Mouse (Mus musculus) liver, adult 10 weeks (tissue): ENCODE measurements around the gene Ptpdc1. TPM values are rescaled to one million over a fixed set of nuclear protein-coding genes. Genes with fewer than 3 reads are reported as not detected.

Experiments used
- polyA plus RNA-seq: library from polyadenylated mRNA; stranded (reverse); fragments of 350-450 nt; fragmentation: Illumina TruSeq; extraction: RNeasy Lipid Tissue Mini Kit (QIAGEN cat#74804); gene quantifications from one replicate; pipeline ENCODE4 v1.2.3, GENCODE M21; 2014; ENCODE audit warnings: low read depth, low replicate concordance

Gene Ptpdc1
- 1.5 TPM for polyA plus RNA-seq

GRCm38 (mm10) chr13:48625433-48626184 is at the start of gene Ptpdc1:
TSS of gene Ptpdc1 (minus strand) at chr13:48625664.

DNA sequence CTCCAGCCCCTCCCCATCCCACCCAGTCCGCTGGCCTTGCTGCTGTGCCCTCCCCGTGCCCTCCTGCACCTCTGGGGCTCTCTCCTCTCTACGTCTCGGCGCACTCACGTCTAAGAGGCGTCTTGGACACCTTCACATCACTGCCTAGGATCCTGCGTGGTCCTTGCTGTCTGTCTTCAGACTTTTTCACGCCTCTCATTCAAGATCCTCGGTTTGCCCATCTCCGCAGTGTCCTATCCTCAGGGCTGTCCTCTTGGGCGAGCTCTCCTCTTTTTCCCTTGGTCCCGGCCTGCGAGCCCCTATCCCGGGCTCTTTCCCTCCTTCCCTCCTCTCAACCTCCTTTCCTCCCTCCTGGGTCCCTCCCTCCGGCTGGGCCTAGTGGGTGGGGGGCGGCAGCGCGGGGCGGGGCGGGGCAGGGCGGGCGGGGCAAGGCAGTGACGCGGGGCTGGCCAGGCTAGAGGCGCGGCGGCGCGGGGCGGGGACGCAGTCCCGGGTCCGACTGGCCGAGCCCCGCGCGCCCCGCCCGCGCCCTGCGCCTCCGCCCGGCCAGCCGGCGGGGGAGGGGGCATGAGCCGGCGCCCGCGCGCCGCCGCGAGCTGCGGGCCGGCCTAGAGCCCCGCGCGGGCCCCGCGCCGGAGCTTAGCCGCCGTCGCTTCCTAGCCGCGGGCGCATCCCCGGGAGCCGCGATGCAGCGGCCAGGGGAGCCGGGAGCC is 37.1 kb upstream of the Ptpdc1 start, which contains the start of gene Barx1:
Barx1 (plus strand) TSS at position 568 of the 713 bp plus-strand sequence.

Other genes with a start within 250 kb of the Ptpdc1 start
- gene Zfp169, start 112.2 kb downstream of the Ptpdc1 start, polyA plus RNA-seq: 2.8 TPM
- gene A830005F24Rik, start 112.1 kb downstream of the Ptpdc1 start, polyA plus RNA-seq: not detected
- gene Barx1, start 37.3 kb upstream of the Ptpdc1 start, polyA plus RNA-seq: not detected
- 3.1 TPM for gene Phf2, start 245.5 kb upstream of the Ptpdc1 start, polyA plus RNA-seq